Comparison of ENCODE assay signal across 8 mouse cellular contexts in genomic region chr1:170589219-170590040, GRCm38 (mm10). TPM values are rescaled to one million over a fixed set of nuclear protein-coding genes. Genes with fewer than 3 reads are reported as not detected.
DNase-seq lines count a peak whose midpoint lies in the region; ATAC-seq and TF ChIP-seq lines count a peak whose summit lies in the region.

Nos1ap (minus strand) TSS chr1:170589861.

- H3K4me1 ChIP-seq in embryonic facial prominence, embryonic 10.5 days = peaks cover 17% of the 10 kb centered on the region
- no peaks in the 10 kb centered on the region; the same call in 1 of the 2 replicates for H3K4me1 ChIP-seq in intestine, postnatal 0 days (replicated peaks; ENCODE audit: control insufficient read depth, insufficient read depth, low read length)

- H3K4me3 ChIP-seq in embryonic facial prominence, embryonic 10.5 days = peak within 1 kb of the TSS; percentile 92
- peak within 1 kb of the TSS; percentile 89 for H3K4me3 ChIP-seq in intestine, postnatal 0 days (ENCODE audit: low read depth, low read length)

- intact Hi-C loops in left cerebral cortex, postnatal 25 days (cut with DNase I) = loop anchor here (2.0 to 10.0 kb wide), 4 partner anchors 82 to 375 kb away; partner anchors contain the start of gene Uhmk1

- DNase-seq in adrenal gland, postnatal 14 days = peak; percentile 92
- DNase-seq in embryonic facial prominence, embryonic 10.5 days (ENCODE audit: low spot score) = peak; percentile 82
- peak; percentile 85 to 86 for DNase-seq in left cerebral cortex, postnatal 25 days (ENCODE audit: low spot score in 2 of 2)
- DNase-seq in right cerebral cortex, postnatal 10 days (ENCODE audit: low spot score in 2 of 2) = peak; percentile 89
- DNase-seq in urinary bladder, postnatal 10 days (ENCODE audit: low spot score) = peak; percentile 31

- peaks cover 14% of the 10 kb centered on the region for H3K36me3 ChIP-seq in embryonic facial prominence, embryonic 10.5 days (replicated peaks)
- H3K36me3 ChIP-seq in intestine, postnatal 0 days (ENCODE audit: control insufficient read depth, insufficient read depth) = no peaks in the 10 kb centered on the region

- H3K27me3 ChIP-seq in embryonic facial prominence, embryonic 10.5 days (replicated peaks; ENCODE audit: low read depth, poor library complexity, severe bottlenecking) = peaks cover 20% of the 10 kb centered on the region
- H3K27me3 ChIP-seq in intestine, postnatal 0 days (replicated peaks; ENCODE audit: control insufficient read depth, insufficient read depth, low read length) = no peaks in the 10 kb centered on the region

- no peak for TF ChIP-seq CTCF in intestine, postnatal 0 days (IDR thresholded peaks at IDR 0.05; ENCODE audit: low read depth)

- peak; percentile 82 for ATAC-seq in granulocyte monocyte progenitor cell, adult 5-6 weeks (replicated peaks; ENCODE audit: poor library complexity, severe bottlenecking)
- ATAC-seq in intestine, postnatal 0 days = peak; percentile 94
- ATAC-seq in megakaryocyte progenitor cell, adult 5-6 weeks (replicated peaks; ENCODE audit: poor library complexity) = peak; percentile 85

- peak within 1 kb of the TSS; percentile 100 for H3K4me2 ChIP-seq in intestine, postnatal 0 days (replicated peaks; ENCODE audit: low read depth)

- peak within 1 kb of the TSS; percentile 75 for H3K9ac ChIP-seq in intestine, postnatal 0 days (ENCODE audit: low read depth, low read length)

- H3K9me3 ChIP-seq in embryonic facial prominence, embryonic 10.5 days = no peaks in the 10 kb centered on the region
- no peaks in the 10 kb centered on the region for H3K9me3 ChIP-seq in intestine, postnatal 0 days (ENCODE audit: control insufficient read depth)

- peak within 1 kb of the TSS; percentile 87 for H3K27ac ChIP-seq in embryonic facial prominence, embryonic 10.5 days (replicated peaks)
- H3K27ac ChIP-seq in intestine, postnatal 0 days (ENCODE audit: low read depth, low read length) = peak within 1 kb of the TSS; percentile 41; the same call in 1 of the 2 replicates

- under 1% methylated on average over 106 of the region's 106 CpGs for WGBS in embryonic facial prominence, embryonic 10.5 days
- WGBS in intestine, postnatal 0 days = under 1% methylated on average over 87 of the region's 106 CpGs

RNA-seq across cellular contexts. Expression of gene Nos1ap, which starts in this region (rescaled TPM):
- 16.4 and 20.0 TPM in 2 replicates for total RNA-seq in adrenal gland, postnatal 14 days (2021)
- 6.5 and 8.9 TPM in 2 replicates for polyA plus RNA-seq in embryonic facial prominence, embryonic 10.5 days (2016; fragmentation: Nextera tagmentation; extraction: Ambion mirVana)
- 9.0 and 11.5 TPM in 2 replicates for total RNA-seq in granulocyte monocyte progenitor cell, adult 5-6 weeks (2014; fragmentation: Nextera tagmentation)
- total RNA-seq in granulocyte monocyte progenitor cell, adult 5-6 weeks (2017) = 1.5 and 3.7 TPM in 2 replicates
- 3.8 and 4.4 TPM in 2 replicates for polyA plus RNA-seq in intestine, postnatal 0 days (2015; fragmentation: Nextera tagmentation; extraction: Ambion mirVana)
- total RNA-seq in left cerebral cortex, postnatal 25 days (2021) = 100 to 1,000 TPM; 170 to 172 TPM
- 9.9 and 12.4 TPM in 2 replicates for total RNA-seq in megakaryocyte progenitor cell, adult 5-6 weeks (2015)
- total RNA-seq in megakaryocyte progenitor cell, adult 5-6 weeks (2017) = 5.8 and 10.3 TPM in 2 replicates

Comparison
In these comparisons a context has a peak if more than half of its experiments do, and no peak if none do; other contexts are left out.
1. Peak in every context shown above with its lines: DNase-seq, ATAC-seq, H3K4me3 ChIP-seq and H3K27ac ChIP-seq.
2. DNase-seq: peak in every context shown above with its lines; median percentile 92 in adrenal gland, postnatal 14 days; 89 in right cerebral cortex, postnatal 10 days; 86 in left cerebral cortex, postnatal 25 days; 82 in embryonic facial prominence, embryonic 10.5 days; 31 in urinary bladder, postnatal 10 days.